Mouse (Mus musculus): ENCODE measurements around the gene Plekhg4. TPM values are rescaled to one million over a fixed set of nuclear protein-coding genes. Genes with fewer than 3 reads are reported as not detected.

Gene Plekhg4
- not detected in 2 replicates for polyA plus RNA-seq (2012; ENCODE audit: insufficient read depth, insufficient read length, low replicate concordance, missing spikeins)

DNA sequence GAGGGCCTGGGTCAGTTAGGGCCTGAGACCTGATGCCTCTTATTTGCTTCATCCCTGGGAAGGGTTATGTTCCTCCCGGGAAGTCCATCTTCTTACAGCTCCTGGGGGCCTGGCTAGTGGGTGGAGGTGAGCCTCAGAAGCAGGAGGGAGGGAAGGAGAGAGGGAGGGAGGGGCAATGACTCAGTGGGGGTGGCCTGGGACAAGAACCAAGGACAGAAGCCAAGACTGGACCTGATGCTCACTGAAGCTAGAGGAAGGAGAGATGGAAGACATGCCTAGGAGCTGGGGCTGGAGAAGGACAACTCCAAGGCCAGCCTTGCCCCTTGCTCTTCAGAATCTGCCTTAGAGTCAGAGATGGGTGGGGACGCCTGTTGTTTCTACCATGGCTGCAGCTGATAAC lies at the start of gene Plekhg4:
Plekhg4 (plus strand) TSS at position 243 of the 400 bp plus-strand sequence.
- TF ChIP-seq CTCF (IDR thresholded peaks at IDR 0.05; ENCODE audit: insufficient read depth, low read depth, low read length) (no peak), POLR2A (IDR thresholded peaks at IDR 0.05; ENCODE audit: insufficient read depth, low read depth, low read length) (no peak)
- Histone ChIP-seq H3K27ac (ENCODE audit: insufficient read depth, low read depth, low read length) (no peak within 1 kb of the TSS), H3K4me3 (ENCODE audit: insufficient read depth, low read depth, low read length) (no peak within 1 kb of the TSS), H3K4me1 (ENCODE audit: control insufficient read depth, insufficient read depth, low read length) (peaks cover 7% of the 10 kb centered on the region)
- WGBS, result 81% methylated on average over 2 of the region's 2 CpGs

DNA sequence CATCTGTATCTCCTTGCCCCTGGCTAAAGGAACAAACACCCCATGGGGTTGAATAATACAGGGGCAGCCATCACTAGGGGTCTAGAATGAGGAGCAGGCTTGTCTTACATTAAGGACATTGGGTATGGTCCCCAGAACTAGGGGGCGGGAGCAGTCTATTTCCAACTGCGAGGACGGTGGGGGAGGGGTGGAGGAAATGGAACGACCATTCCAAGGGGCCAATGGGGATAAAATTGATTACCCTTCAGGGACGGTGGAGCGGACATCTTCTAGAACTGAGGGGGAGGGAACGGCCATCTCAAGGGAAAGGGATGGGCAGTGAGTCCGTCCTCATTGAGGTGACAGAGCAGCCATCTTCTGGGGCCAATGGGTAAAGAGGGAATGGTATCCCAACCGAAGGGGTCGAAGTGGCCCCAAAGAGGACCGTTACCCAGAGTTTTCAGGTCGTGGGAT lies 47.4 kb upstream of the Plekhg4 start:
- H3K4me3 ChIP-seq (ENCODE audit: insufficient read depth, low read depth, low read length), result peak overlapping the region; percentile 82
- WGBS, result under 1% methylated on average over 12 of the region's 12 CpGs
- TF ChIP-seq POLR2A (IDR thresholded peaks at IDR 0.05; ENCODE audit: insufficient read depth, low read depth, low read length) (no peak), CTCF (IDR thresholded peaks at IDR 0.05; ENCODE audit: insufficient read depth, low read depth, low read length) (no peak)
- H3K27ac ChIP-seq (ENCODE audit: insufficient read depth, low read depth, low read length), result peak overlapping the region; percentile 57
- peaks cover 9% of the 10 kb centered on the region for H3K4me1 ChIP-seq (ENCODE audit: control insufficient read depth, insufficient read depth, low read length)

DNA sequence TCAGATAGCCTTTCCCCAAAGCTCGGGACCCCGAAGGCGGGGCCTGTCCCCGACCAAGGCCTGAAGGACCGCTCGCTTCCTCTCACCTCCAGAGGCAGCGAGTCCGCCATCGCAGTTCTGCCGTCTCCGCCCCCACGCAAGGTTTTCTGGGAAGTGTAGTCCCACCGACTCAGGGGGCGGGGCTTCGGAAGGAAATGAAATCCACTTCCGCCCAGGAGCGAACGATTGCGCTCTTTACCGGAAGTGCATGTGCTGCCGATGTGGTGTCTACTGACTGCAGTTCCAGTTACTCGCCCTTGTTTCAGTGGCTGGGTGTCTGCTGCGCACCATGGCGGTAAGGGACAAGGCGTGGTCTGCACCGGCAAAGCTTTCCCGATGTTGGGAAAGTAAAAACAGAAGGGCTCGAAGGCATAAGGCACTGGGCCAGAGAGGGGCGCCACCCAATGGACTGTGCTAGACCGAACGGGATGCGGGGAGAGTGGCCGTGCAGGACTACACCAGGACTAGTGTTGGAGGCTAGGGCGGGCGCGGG lies 46.9 kb upstream of the Plekhg4 start, which contains the start of the genes Lrrc29 and Tmem208:
Lrrc29 (minus strand) TSS at position 138 of the 532 bp plus-strand sequence.
Tmem208 (plus strand) TSS at position 214 of the 532 bp plus-strand sequence.
- TF ChIP-seq POLR2A (IDR thresholded peaks at IDR 0.05; ENCODE audit: insufficient read depth, low read depth, low read length), result peak; percentile 79
- TF ChIP-seq CTCF (IDR thresholded peaks at IDR 0.05; ENCODE audit: insufficient read depth, low read depth, low read length), result peak; percentile 50
- Histone ChIP-seq H3K4me3 (ENCODE audit: insufficient read depth, low read depth, low read length) (peak within 1 kb of the TSS; percentile 82), H3K4me1 (ENCODE audit: control insufficient read depth, insufficient read depth, low read length) (peaks cover 9% of the 10 kb centered on the region), H3K27ac (ENCODE audit: insufficient read depth, low read depth, low read length) (peak within 1 kb of the TSS; percentile 57)
- WGBS, result under 1% methylated on average over 36 of the region's 36 CpGs

DNA sequence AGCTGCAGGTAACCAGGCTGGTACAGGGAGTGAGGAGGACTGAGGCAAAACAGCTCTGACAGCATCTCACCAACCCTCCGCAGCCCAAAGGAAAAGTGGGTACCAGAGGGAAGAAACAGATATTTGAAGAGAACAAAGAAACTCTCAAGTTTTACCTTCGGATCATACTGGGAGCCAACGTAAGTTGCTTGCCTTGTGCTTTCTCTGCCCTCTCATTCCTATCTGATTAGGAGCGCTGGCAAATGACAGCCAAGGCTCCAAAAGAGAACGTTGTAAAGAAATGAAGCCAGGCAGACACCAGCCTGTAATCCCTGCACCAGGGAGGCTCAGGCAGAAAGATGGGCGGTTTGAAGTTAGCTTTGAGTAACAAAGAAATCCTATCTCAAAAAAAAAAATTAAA lies 46.1 kb upstream of the Plekhg4 start:
- peak overlapping the region; percentile 69 for H3K4me3 ChIP-seq (ENCODE audit: insufficient read depth, low read depth, low read length)
- H3K4me1 ChIP-seq (ENCODE audit: control insufficient read depth, insufficient read depth, low read length), result peaks cover 9% of the 10 kb centered on the region
- TF ChIP-seq POLR2A (IDR thresholded peaks at IDR 0.05; ENCODE audit: insufficient read depth, low read depth, low read length), result no peak
- TF ChIP-seq CTCF (IDR thresholded peaks at IDR 0.05; ENCODE audit: insufficient read depth, low read depth, low read length), result no peak
- no peak overlapping the region for H3K27ac ChIP-seq (ENCODE audit: insufficient read depth, low read depth, low read length)
- WGBS, result 21% methylated on average over 6 of the region's 6 CpGs

DNA sequence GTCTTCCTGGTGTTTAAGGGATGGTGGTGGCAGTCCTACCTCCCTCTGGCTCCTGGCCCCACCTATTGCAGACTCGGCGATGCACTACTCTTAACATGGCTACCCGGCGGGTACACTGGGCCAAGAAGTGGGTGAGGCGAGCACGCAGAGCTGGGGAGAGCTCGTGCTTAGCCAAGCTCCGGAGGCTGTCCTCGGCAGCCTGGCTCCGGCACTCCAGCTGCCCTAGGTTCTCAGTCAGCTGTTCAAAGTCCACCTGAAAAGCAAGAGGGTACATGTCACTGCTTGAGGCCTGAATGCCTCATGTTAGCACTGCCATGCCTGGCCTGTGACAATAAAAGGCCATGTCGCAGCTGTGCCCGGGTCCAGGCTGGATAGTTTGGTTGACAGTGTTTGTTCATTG lies 42.7 kb upstream of the Plekhg4 start:
- peaks cover 7% of the 10 kb centered on the region for H3K4me1 ChIP-seq (ENCODE audit: control insufficient read depth, insufficient read depth, low read length)
- 94% methylated on average over 12 of the region's 12 CpGs for WGBS
- H3K4me3 ChIP-seq (ENCODE audit: insufficient read depth, low read depth, low read length), result no peak overlapping the region
- TF ChIP-seq POLR2A (IDR thresholded peaks at IDR 0.05; ENCODE audit: insufficient read depth, low read depth, low read length) (no peak), CTCF (IDR thresholded peaks at IDR 0.05; ENCODE audit: insufficient read depth, low read depth, low read length) (no peak)
- no peak overlapping the region for H3K27ac ChIP-seq (ENCODE audit: insufficient read depth, low read depth, low read length)

DNA sequence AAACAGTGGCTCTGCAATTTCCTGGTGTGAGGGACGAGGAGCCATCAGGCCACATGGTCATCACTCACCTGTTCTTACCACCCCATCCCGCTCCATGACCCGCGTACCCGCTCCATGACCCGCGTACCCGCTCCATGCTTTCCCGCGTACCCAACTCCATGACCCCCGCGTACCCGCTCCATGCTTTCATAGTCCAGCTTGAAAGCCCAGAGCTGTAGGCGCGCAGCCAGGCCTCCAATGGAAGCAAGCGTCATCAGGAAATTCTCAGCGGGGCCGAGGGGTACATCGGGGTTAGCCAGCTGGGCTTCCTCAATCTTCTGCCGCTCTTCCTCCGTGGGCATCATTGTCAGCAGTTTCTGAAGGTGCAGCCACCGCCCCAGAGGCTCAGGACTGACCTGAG lies 41.6 kb upstream of the Plekhg4 start:
- H3K27ac ChIP-seq (ENCODE audit: insufficient read depth, low read depth, low read length), result no peak overlapping the region
- H3K4me3 ChIP-seq (ENCODE audit: insufficient read depth, low read depth, low read length), result no peak overlapping the region
- H3K4me1 ChIP-seq (ENCODE audit: control insufficient read depth, insufficient read depth, low read length), result peaks cover 7% of the 10 kb centered on the region
- TF ChIP-seq CTCF (IDR thresholded peaks at IDR 0.05; ENCODE audit: insufficient read depth, low read depth, low read length), result no peak
- TF ChIP-seq POLR2A (IDR thresholded peaks at IDR 0.05; ENCODE audit: insufficient read depth, low read depth, low read length), result no peak
- 96% methylated on average over 22 of the region's 22 CpGs for WGBS

DNA sequence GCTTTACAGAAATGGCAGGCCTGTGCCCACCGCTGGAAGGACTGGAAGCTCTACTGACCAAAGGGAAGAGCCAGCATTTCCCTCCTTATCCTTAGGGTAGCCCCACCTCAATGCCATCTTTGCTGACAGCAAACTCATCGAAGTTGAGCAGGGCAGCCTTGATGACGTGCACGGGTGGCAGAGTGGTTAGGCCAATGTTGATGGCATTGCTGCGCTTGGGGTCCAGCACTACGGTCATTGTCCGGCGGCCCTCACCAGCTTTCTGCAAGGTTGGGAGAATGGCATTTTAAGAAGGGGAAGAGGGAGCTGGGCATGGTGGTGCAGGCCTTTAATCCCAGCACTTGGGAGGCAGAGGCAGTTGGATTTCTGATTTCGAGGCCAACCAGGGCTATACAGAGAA lies 41.1 kb upstream of the Plekhg4 start:
- Histone ChIP-seq H3K4me1 (ENCODE audit: control insufficient read depth, insufficient read depth, low read length) (peaks cover 5% of the 10 kb centered on the region), H3K4me3 (ENCODE audit: insufficient read depth, low read depth, low read length) (no peak overlapping the region), H3K27ac (ENCODE audit: insufficient read depth, low read depth, low read length) (no peak overlapping the region)
- 94% methylated on average over 9 of the region's 9 CpGs for WGBS
- no peak for TF ChIP-seq CTCF (IDR thresholded peaks at IDR 0.05; ENCODE audit: insufficient read depth, low read depth, low read length)
- no peak for TF ChIP-seq POLR2A (IDR thresholded peaks at IDR 0.05; ENCODE audit: insufficient read depth, low read depth, low read length)

DNA sequence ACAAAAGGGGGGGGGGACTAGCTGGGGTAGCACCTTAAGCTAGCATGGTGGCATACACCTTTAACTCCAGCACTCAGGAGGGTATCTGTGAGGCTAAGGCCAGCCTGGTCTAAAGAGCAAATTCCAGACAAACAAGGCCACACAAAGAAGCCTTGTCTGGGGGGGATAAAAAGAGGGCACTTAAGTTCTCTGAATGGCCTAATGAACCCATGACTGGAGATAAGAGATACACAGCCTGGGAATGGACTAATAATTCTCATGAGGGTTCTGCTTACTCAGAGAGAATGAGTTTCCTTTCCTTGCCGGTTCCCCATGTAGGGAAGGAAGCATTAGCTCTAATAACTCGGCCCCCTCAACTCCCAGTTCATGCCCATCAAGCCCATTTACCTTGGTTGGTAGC lies 40.6 kb upstream of the Plekhg4 start:
- TF ChIP-seq CTCF (IDR thresholded peaks at IDR 0.05; ENCODE audit: insufficient read depth, low read depth, low read length) (no peak), POLR2A (IDR thresholded peaks at IDR 0.05; ENCODE audit: insufficient read depth, low read depth, low read length) (no peak)
- H3K27ac ChIP-seq (ENCODE audit: insufficient read depth, low read depth, low read length), result no peak overlapping the region
- no peak overlapping the region for H3K4me3 ChIP-seq (ENCODE audit: insufficient read depth, low read depth, low read length)
- peaks cover under 1% of the 10 kb centered on the region; the same call in 1 of the 2 replicates for H3K4me1 ChIP-seq (ENCODE audit: control insufficient read depth, insufficient read depth, low read length)
- WGBS, result 63% methylated on average over 2 of the region's 2 CpGs

DNA sequence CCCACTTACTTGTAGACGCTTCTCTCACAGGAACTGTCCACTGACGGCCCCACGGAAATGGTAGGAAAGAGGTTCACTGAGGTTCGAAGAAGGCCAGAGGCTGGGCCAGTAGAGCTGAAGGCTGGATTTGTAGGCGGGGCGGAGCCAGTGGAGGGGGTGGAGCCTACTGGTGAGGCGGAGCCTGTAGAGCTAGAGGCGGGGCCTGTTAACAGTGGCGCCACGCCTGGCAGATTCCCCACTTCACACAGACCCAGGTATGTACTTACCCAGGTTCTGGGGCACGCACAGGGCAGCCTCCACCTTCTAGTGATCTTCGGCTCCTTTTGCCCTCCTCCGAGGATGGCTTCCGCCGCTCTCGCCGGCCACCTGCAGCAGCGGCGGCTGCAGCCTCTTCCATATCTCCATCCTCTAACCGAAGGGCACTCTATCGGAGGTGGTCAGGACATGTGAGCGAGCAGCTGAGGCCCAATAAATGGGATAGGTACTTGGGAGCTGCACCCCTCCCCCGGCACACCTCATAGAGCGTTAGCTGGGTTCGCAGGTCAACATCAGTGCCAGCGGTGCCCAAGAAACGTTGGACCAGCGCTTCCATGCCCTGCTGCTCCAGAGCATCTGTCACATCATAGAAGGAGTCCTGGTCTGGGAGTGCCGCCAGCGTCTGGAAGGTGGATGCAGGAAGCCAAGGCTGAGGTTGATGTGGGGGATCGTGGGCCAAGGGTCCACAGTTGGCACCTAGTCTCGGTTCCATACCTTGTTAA lies 36.5 kb upstream of the Plekhg4 start:
- Histone ChIP-seq H3K4me1 (ENCODE audit: control insufficient read depth, insufficient read depth, low read length) (no peaks in the 10 kb centered on the region), H3K4me3 (ENCODE audit: insufficient read depth, low read depth, low read length) (no peak overlapping the region), H3K27ac (ENCODE audit: insufficient read depth, low read depth, low read length) (no peak overlapping the region)
- no peak for TF ChIP-seq POLR2A (IDR thresholded peaks at IDR 0.05; ENCODE audit: insufficient read depth, low read depth, low read length)
- no peak for TF ChIP-seq CTCF (IDR thresholded peaks at IDR 0.05; ENCODE audit: insufficient read depth, low read depth, low read length)
- WGBS, result 58% methylated on average over 32 of the region's 32 CpGs

All from olfactory bulb, adult 2 months (tissue).